In genomic region chr3:55105372-55106023, GRCm38 (mm10) we compare ENCODE assay signal across 21 mouse cellular contexts. TPM values are rescaled to one million over a fixed set of nuclear protein-coding genes. Genes with fewer than 3 reads are reported as not detected.
DNase-seq lines count a peak whose midpoint lies in the region; ATAC-seq and TF ChIP-seq lines count a peak whose summit lies in the region.
"Had no signal": no experiment of that assay in that cellular context is flagged by ENCODE, and none has a peak within 500 bp of the region (broad histone marks: within the 10 kb centered on the region; RNA-seq: fewer than 3 reads in every experiment).

No protein-coding gene starts in this region.

- H3K4me1 ChIP-seq in MEL (ENCODE audit: control insufficient read depth in 1 of 2, insufficient read depth in 2 of 2, low read length in 2 of 2): no peaks in the 10 kb centered on the region
- H3K4me1 ChIP-seq: forebrain, embryonic 12.5 days; hindbrain, embryonic 13.5 days; limb, embryonic 13.5 days; midbrain, embryonic 13.5 days; neural tube, embryonic 15.5 days had no signal

- ATAC-seq in cerebellum, adult (ENCODE audit: insufficient number of reproducible peaks, low FRiP score, low TSS enrichment): no peak
- ATAC-seq: midbrain, embryonic 13.5 days had no signal

- no peak for TF ChIP-seq POLR2A in MEL (IDR thresholded peaks at IDR 0.05; ENCODE audit: control insufficient read depth in 1 of 2, insufficient read depth in 1 of 2, low read depth in 1 of 2, low read length in 2 of 2, poor library complexity in 1 of 2)

- H3K4me3 ChIP-seq in MEL (ENCODE audit: control insufficient read depth in 1 of 2, insufficient read depth in 1 of 2, low read depth in 2 of 2, low read length in 2 of 2): no peak overlapping the region
- H3K4me3 ChIP-seq: forebrain, embryonic 12.5 days; hindbrain, embryonic 13.5 days; limb, embryonic 13.5 days; midbrain, embryonic 13.5 days; myocyte; neural tube, embryonic 15.5 days had no signal

- TF ChIP-seq RAD21 in MEL (IDR thresholded peaks at IDR 0.05; ENCODE audit: low read depth, low read length): no peak

- H3K27ac ChIP-seq in MEL (ENCODE audit: control insufficient read depth, low read depth, low read length): no peak overlapping the region
- H3K27ac ChIP-seq: forebrain, embryonic 12.5 days; hindbrain, embryonic 13.5 days; limb, embryonic 13.5 days; liver, embryonic 14.5 days; midbrain, embryonic 13.5 days; neural tube, embryonic 15.5 days had no signal

- no peaks in the 10 kb centered on the region for H3K79me2 ChIP-seq in MEL (ENCODE audit: control insufficient read depth, insufficient read depth, low read length, poor library complexity)

- TF ChIP-seq CTCF in MEL (IDR thresholded peaks at IDR 0.05 in 2 of 3, conservative IDR thresholded peaks at IDR 0.05 in 1 of 3; ENCODE audit: control insufficient read depth in 1 of 3, insufficient read depth in 1 of 3, low read depth in 2 of 3, low read length in 3 of 3, poor library complexity in 1 of 3, severe bottlenecking in 1 of 3): no peak

- TF ChIP-seq EP300 in MEL (IDR thresholded peaks at IDR 0.05; ENCODE audit: low read depth in 1 of 2, low read length in 2 of 2): no peak

- H3K27me3 ChIP-seq in MEL (ENCODE audit: control insufficient read depth in 1 of 2, insufficient read depth in 2 of 2, low read length in 2 of 2): no peaks in the 10 kb centered on the region; a peak in 1 of 4 replicates
- H3K27me3 ChIP-seq: CH12.LX; forebrain, embryonic 12.5 days; hindbrain, embryonic 13.5 days; limb, embryonic 13.5 days; midbrain, embryonic 13.5 days; neural tube, embryonic 15.5 days had no signal

- no peak overlapping the region for H3K9ac ChIP-seq in MEL (ENCODE audit: control insufficient read depth, low read depth, low read length, poor library complexity, severe bottlenecking)
- H3K9ac ChIP-seq: forebrain, embryonic 12.5 days; hindbrain, embryonic 13.5 days; limb, embryonic 13.5 days; liver, embryonic 14.5 days; midbrain, embryonic 13.5 days; neural tube, embryonic 15.5 days had no signal

- H3K9me3 ChIP-seq in MEL (replicated peaks; ENCODE audit: insufficient read depth, low read length): no peaks in the 10 kb centered on the region
- H3K9me3 ChIP-seq: forebrain, embryonic 12.5 days; hindbrain, embryonic 13.5 days; limb, embryonic 13.5 days; midbrain, embryonic 13.5 days; neural tube, embryonic 15.5 days had no signal

- peak; percentile 50 for DNase-seq in adrenal gland, adult 8-10 months
- no peak for DNase-seq in adrenal gland, postnatal 25 days
- DNase-seq in MEL (ENCODE audit: low read depth, low spot score): no peak
- peak; percentile 15 for DNase-seq in kidney, adult 18-20 months
- DNase-seq in kidney, postnatal 14 days: peak; percentile 46
- DNase-seq in gastrocnemius, adult 18-20 months (ENCODE audit: low spot score): no peak
- DNase-seq: cerebellum, adult 11-12 months; cerebellum, postnatal 36 days; thymus, postnatal 14 days had no signal

- H3K36me3 ChIP-seq in MEL (ENCODE audit: control insufficient read depth in 1 of 2, insufficient read depth in 2 of 2, low read length in 2 of 2): no peaks in the 10 kb centered on the region
- H3K36me3 ChIP-seq: forebrain, embryonic 12.5 days; hindbrain, embryonic 13.5 days; limb, embryonic 13.5 days; midbrain, embryonic 13.5 days; neural tube, embryonic 15.5 days had no signal

TF ChIP-seq in MEL, 35 proteins besides CTCF, POLR2A, EP300 and RAD21:
- TF ChIP-seq TAL1 (IDR thresholded peaks at IDR 0.05; ENCODE audit: low read length) (no peak), ETS1 (IDR thresholded peaks at IDR 0.05; ENCODE audit: low read depth, low read length) (0 out of 2 replicates have a peak, but pooled peaks have one; percentile 20)

RNA-seq across cellular contexts. Expression of gene Spg20, which starts 6.4 kb away (rescaled TPM):
- 10 to 100 TPM; 52.4 to 63.4 (median 57.1) TPM for total RNA-seq in adrenal gland, adult 8-10 months (2022)
- 40.9 and 57.9 TPM in 2 replicates for total RNA-seq in adrenal gland, postnatal 25 days (2021)
- total RNA-seq in MEL (2012; rRNA removed): 17.9 and 18.5 TPM in 2 replicates
- polyA plus RNA-seq in MEL (2012; ENCODE audit: insufficient read depth in 1 of 2, insufficient read length in 2 of 2, low read depth in 1 of 2, low replicate concordance in 2 of 2, missing spikeins in 1 of 2): 10 to 100 TPM in 1 of 2 experiments, not detected in 1; 23.3 TPM
- total RNA-seq in gastrocnemius, adult 18-20 months (2021): 10 to 100 TPM; 32.6 to 36.9 TPM

RNA-seq across cellular contexts. Expression of gene Ccdc169, which starts 31.6 kb away (rescaled TPM):
- not detected for total RNA-seq in adrenal gland, adult 8-10 months (2022)
- not detected in 2 replicates for total RNA-seq in adrenal gland, postnatal 25 days (2021)
- total RNA-seq in MEL (2012; rRNA removed): 0.19 TPM in 1 of 2 replicates, not detected in the other
- polyA plus RNA-seq in MEL (2012; ENCODE audit: insufficient read depth in 1 of 2, insufficient read length in 2 of 2, low read depth in 1 of 2, low replicate concordance in 2 of 2, missing spikeins in 1 of 2): not detected
- not detected for total RNA-seq in gastrocnemius, adult 18-20 months (2021)
- polyA plus RNA-seq: heart, embryonic 16.5 days; liver, embryonic 14.5 days; neural tube, embryonic 15.5 days; small intestine, adult 2 months had no signal

RNA-seq across cellular contexts. Expression of gene Ccna1, which starts 50.2 kb away (rescaled TPM):
- not detected for total RNA-seq in adrenal gland, adult 8-10 months (2022)
- not detected in 2 replicates for total RNA-seq in adrenal gland, postnatal 25 days (2021)
- not detected in 2 replicates for total RNA-seq in MEL (2012; rRNA removed)
- polyA plus RNA-seq in MEL (2012; ENCODE audit: insufficient read depth in 1 of 2, insufficient read length in 2 of 2, low read depth in 1 of 2, low replicate concordance in 2 of 2, missing spikeins in 1 of 2): not detected
- not detected for total RNA-seq in gastrocnemius, adult 18-20 months (2021)
- total RNA-seq: CH12.LX; granulocyte monocyte progenitor cell, adult 5-6 weeks had no signal
- polyA plus RNA-seq: myocyte had no signal

Comparison
In these comparisons a context has a peak if more than half of its experiments do, and no peak if none do; other contexts are left out.
1. DNase-seq: peak in adrenal gland, adult 8-10 months (single experiment), kidney, adult 18-20 months (single experiment) and kidney, postnatal 14 days (single experiment); none in adrenal gland, postnatal 25 days (single experiment), MEL (single experiment) and gastrocnemius, adult 18-20 months (single experiment).